Mouse (Mus musculus): ENCODE data around the gene Cyp26c1.

Gene Cyp26c1

GRCm38 (mm10) chr19:37695762-37696602 lies 10.6 kb downstream of the Cyp26c1 start:
- TF ChIP-seq GATA4 (IDR thresholded peaks at IDR 0.05; ENCODE audit: insufficient replicate concordance, low read length), result no peak

DNA sequence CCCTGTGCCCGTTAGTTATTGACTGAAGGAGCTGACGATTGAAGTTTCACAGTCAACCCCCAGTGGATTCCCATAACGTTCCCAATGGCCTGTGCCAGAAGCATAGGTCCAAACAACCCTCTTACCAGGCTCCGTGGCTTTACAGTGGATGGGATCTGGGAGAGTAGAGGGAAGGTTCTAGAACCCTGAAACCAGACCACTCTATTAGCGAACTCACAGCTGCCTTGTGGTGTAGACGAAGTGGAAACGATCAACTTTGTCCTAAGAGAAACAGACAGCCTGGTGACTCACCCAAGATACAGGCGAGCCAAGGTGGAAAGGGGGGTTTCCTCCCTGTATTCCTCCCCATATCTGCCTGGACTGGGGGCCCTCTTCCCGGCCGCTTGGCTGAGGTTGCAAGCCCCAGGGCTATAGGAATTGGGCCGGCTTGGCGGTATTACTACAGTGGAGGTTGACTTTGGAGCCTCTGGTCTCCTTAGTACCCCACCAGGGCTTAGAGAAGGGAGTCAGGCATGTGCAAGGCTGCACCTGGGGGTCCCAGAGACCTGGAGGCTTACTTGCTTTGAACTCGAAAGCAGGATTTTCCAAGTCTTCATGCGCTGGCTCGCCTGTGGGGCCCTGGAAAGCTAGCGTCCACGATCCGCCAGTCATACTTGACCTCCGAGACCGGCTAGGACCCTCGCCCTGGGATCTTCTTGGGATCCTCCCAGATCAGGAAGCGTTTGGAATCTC lies 11.4 kb downstream of the Cyp26c1 start:
- TF ChIP-seq GATA4 (IDR thresholded peaks at IDR 0.05; ENCODE audit: insufficient replicate concordance, low read length), result no peak

DNA sequence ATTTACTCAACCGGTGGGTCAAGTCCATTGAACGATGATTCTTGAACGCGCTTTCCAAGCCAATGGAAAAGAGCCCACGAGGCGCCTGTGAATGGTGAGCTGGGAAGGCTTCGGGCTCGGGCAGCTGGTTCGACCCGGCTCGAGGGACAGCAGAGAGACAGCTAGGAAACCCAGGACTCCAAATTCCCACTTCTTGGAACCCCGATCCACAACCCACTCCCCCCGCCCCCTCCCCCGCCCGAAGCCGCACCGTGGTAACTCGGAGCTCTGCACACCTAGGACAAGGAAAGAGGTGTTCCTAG lies 11.9 kb downstream of the Cyp26c1 start:
- TF ChIP-seq GATA4 (IDR thresholded peaks at IDR 0.05; ENCODE audit: insufficient replicate concordance, low read length), result no peak

GRCm38 (mm10) chr19:37697651-37698272 lies 12.4 kb downstream of the Cyp26c1 start, which contains the start of gene Cyp26a1:
Gene Cyp26a1, plus strand, starts transcription at chr19:37697798.
- TF ChIP-seq GATA4 (IDR thresholded peaks at IDR 0.05; ENCODE audit: insufficient replicate concordance, low read length), result no peak

DNA sequence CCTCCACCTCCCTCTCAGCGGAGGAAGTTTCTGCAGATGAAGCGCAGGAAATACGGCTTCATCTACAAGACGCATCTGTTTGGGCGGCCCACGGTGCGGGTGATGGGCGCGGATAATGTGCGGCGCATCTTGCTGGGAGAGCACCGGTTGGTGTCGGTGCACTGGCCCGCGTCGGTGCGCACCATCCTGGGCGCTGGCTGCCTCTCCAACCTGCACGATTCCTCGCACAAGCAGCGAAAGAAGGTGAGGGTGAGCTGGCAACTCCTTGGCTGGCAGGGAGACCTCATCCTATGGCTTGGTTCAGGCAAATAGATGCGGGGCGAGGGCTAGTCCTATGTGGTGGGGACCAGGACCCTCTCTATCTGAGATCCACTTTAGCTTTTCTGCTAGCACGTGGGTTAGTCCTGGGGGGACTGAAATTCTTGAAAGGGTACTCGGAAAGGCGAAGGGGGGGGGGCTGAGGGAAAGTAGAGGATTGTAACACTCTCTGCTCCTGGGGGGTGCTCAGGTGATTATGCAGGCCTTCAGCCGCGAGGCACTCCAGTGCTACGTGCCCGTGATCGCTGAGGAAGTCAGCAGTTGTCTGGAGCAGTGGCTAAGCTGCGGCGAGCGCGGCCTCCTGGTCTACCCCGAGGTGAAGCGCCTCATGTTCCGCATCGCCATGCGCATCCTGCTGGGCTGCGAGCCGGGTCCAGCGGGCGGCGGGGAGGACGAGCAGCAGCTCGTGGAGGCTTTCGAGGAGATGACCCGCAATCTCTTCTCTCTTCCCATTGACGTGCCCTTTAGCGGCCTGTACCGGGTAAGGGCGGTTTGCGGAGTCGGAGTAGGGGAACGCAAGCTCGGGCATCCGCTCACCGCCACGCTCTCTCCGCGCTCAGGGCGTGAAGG lies 13.1 kb downstream of the Cyp26c1 start:
- TF ChIP-seq GATA4 (IDR thresholded peaks at IDR 0.05; ENCODE audit: insufficient replicate concordance, low read length), result no peak

DNA sequence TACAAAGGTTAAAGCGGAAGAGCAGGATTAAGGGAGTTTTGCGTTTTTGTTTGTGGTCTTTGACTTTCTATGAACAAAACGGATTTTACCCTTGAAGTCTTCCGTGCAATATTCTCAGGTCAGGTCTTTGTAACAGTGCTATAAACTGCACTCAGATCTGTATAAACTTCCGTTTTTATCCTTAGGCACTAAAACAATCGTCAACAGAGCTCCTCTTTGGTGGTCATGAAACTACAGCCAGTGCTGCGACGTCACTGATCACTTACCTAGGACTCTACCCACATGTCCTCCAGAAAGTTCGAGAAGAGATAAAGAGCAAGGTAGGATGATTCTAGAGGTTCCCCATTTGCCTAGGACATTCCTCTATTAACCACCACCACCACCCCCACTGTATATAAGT lies 14.3 kb downstream of the Cyp26c1 start:
- no peak for TF ChIP-seq GATA4 (IDR thresholded peaks at IDR 0.05; ENCODE audit: insufficient replicate concordance, low read length)

DNA sequence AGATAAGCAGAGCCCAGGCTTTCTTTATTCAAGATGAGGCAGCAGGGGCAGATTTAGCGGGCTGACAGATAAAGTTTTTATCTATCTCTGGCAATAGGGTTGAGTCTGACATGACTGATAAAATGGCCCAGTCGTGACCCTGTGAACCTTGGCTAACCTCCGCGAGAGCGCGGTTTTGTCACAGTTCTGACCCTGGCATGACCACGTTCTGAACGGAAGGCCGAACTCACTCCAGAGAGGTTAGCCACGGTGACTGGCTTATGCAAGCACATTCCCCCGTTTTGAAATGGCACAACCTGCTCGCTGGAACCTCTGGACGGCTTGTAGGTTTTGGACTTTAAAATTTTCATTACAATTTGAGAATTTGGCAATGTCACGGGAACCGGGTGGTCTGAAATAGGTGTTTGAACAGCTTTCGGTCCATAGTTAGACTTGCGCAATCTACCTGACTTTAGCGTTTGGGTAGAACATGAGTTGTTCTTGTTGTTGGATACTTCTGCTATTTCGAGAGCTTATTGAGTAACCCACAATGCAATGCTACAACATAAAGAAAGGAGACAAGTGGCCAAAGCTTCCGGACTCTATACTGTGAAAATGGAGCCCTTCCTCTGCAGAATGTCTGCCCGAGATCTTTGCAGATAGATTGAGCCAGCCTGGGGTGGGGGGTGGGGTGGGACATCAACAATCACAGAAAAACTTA lies 17.1 kb downstream of the Cyp26c1 start:
- TF ChIP-seq GATA4 (IDR thresholded peaks at IDR 0.05; ENCODE audit: insufficient replicate concordance, low read length), result peak; percentile 84; the same call in 1 of the 2 replicates

DNA sequence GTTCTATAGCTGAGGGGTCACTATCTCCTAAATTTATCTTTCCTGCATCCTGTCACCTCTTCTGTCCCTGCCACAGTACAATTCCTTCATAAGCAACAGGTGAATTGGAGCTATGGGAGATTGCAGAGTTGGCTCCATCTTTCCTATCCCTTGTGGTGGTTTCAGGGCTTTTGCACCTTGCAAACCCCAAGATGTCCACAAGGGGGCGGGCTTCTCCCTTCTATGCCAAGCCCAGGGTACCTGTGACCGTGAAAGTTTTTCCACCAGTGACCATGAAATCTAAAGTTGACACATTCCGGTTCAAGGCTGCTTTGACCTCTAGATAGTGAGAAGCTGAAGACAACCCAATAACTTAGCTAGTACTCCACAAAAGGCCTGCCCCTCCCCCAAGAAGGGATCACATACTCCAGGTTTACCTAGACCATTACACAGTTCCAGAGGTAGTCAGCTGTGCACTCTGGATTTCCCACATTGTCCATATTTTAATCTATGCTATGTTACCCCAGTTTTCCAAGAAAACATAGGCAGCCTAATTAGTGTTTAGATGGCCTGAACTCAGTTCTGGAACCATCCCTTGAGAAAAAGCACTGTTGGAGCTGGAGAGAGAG lies 18.6 kb downstream of the Cyp26c1 start:
- no peak for TF ChIP-seq GATA4 (IDR thresholded peaks at IDR 0.05; ENCODE audit: insufficient replicate concordance, low read length)

DNA sequence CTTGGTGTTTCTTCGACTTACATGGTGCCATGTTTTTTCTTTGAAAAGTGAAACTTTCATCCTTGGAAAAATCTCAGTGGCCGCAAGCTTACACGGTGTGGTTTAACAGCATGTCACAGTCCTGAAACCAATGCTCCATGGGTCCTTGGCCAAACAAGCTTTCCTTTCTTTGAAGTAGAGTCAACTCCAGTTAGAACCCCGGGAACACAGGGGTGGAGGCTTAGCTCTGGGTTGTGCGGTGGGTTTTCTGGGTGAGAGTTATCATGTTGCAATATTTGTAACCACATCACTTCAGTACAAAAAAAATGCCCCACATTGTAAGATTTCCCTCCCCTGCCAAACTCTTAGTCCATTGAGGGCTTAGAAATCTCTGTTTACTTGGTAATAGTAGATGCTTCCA lies 20.3 kb downstream of the Cyp26c1 start:
- no peak for TF ChIP-seq GATA4 (IDR thresholded peaks at IDR 0.05; ENCODE audit: insufficient replicate concordance, low read length)

GRCm38 (mm10) chr19:37714681-37715080 lies 29.3 kb downstream of the Cyp26c1 start:
- no peak for TF ChIP-seq GATA4 (IDR thresholded peaks at IDR 0.05; ENCODE audit: insufficient replicate concordance, low read length)

- TF ChIP-seq GATA4 (IDR thresholded peaks at IDR 0.05; ENCODE audit: insufficient replicate concordance, low read length), result no peak
Measured at GRCm38 (mm10) chr19:37715980-37716379, 30.6 kb downstream of the Cyp26c1 start.

GRCm38 (mm10) chr19:37716524-37717175 lies 31.3 kb downstream of the Cyp26c1 start:
- TF ChIP-seq GATA4 (IDR thresholded peaks at IDR 0.05; ENCODE audit: insufficient replicate concordance, low read length), result no peak

DNA sequence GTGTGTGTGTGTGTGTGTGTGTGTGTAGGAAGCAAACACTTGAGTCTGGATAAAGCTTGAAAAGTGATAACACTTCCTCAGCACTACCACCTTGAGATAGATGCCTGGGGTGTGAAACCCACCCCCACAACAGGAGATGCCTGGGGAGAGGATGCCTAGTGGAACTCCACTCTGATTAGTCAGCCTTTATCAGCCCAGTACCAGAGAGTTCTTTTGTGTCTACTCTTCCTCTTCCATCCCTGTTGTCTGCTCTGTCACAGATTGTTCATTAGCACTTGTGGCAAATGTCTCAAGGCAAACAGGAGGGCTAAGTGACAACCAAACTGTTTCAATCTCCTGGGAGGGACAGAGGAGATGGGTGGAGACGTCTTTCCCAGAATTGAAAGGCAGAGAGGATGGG lies 33.8 kb downstream of the Cyp26c1 start:
- no peak for TF ChIP-seq GATA4 (IDR thresholded peaks at IDR 0.05; ENCODE audit: insufficient replicate concordance, low read length)

Data from liver, adult (tissue).